Mouse (Mus musculus) layer of hippocampus, adult 8-10 months (tissue): Measurements from ENCODE around the gene Aanat. TPM values are rescaled to one million over a fixed set of nuclear protein-coding genes. Genes with fewer than 3 reads are reported as not detected.

Experiments
- DNase-seq, 2 experiments: peaks; one replicate each; pipeline ENCODE4 v3.0.0; 2022; ENCODE audit warnings: low spot score in 2 of 2
- total RNA-seq, 4 experiments: library from RNA; stranded (reverse); gene quantifications; 2 replicates each; pipeline ENCODE4 v1.2.4; 2022

Aanat gene
- 1 to 10 TPM in 3 of 4 experiments, under 1 TPM in 1; 0.57 to 3.9 (median 1.4) TPM for total RNA-seq

GRCm38 (mm10) chr11:116586310-116586709, at the start of gene Aanat:
Aanat (plus strand) TSS chr11:116586432.
- no peak for DNase-seq

- no peak for DNase-seq
These were observed 49.5 kb upstream of the Aanat start for GRCm38 (mm10) chr11:116536685-116537084.

GRCm38 (mm10) chr11:116537388-116537787, 48.8 kb upstream of the Aanat start:
- no peak for DNase-seq

DNA sequence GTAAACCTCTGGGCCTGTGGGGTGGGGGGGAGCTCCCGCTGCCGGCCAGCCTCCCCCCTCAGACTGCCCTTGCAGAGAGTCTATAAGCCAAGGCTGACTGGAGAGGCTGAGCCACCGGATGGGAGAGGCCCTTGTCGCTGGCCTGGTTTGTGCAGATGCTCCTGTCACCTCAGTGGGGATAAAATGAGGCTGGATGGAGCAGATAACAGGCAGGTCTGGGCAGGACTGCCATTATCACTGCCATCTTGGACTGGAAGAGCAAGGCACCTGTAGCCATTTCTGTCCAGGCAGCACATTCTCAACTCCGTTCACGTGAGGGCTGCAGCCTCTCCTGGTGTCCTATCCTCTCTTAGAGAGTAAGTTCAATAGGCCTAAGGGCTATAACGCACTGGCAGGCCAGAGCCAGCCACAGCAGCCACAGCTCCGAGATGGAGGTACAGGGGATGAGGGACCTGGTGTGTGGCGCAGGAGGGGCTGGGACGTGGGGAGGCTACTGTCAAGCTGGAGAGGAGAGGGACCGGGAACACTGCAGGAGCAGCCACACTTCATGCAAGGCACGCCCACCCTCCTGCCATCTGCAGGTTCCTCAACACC, 48.0 kb upstream of the Aanat start:
- no peak for DNase-seq

GRCm38 (mm10) chr11:116541183-116541582, 45.0 kb upstream of the Aanat start:
- no peak for DNase-seq

DNA sequence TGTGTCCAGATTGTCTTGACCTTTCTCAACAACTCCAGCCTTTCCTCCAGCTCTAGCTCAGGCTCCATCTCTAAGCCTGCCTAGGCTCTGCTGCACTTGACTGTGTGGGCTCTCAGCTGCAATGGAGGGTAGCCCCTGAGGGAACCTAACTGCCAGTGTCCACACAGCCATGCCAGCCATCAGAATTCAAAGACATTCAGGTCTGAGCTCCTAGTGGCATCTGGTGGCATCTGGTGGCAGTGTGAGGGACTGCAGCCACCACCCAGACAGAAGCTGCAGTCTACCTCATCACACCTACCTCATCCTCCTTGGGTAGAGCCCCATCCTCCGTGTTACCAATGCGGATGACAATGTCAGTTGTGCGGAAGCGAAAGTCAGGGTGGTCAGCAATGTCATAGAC, 43.1 kb upstream of the Aanat start:
- no peak for DNase-seq

DNA sequence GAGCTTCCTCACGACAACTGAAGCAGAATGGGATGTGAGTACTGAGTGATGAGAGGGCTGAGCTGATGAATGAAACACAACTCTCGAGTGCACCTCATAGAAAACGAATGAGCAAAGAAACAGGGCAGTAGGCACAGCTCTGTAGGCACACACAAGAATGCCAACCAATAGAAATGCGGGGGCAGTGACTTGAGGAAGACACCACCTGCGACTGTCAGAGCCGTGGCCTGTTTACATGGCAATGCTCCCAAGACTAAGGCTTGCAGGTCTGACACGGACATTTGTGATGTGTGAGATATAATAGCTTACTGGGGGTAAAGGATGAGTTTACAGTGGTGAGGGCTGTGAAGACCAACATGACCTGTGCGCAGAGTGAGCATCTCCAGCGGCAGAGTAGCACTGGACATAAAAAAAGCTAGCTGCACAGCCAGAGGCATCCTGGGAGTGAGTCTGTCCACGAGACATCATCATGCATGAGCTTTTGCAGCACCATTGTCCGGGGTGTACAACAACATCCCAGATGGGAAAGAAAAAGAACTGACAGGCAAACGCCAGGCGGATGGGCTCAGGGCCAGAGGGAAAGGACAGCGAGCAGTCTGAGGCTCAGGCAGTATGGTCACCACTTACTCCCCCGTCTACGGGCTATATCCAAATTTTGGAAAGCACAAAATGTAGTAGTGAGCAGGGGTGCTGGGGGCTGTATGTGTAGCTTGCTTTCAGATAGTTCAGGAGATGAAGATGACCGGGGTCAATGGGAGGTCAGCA, 38.8 kb upstream of the Aanat start:
- no peak for DNase-seq

GRCm38 (mm10) chr11:116548780-116549179, 37.5 kb upstream of the Aanat start:
- DNase-seq = no peak

GRCm38 (mm10) chr11:116549273-116550038, 36.8 kb upstream of the Aanat start:
- no peak for DNase-seq

DNA sequence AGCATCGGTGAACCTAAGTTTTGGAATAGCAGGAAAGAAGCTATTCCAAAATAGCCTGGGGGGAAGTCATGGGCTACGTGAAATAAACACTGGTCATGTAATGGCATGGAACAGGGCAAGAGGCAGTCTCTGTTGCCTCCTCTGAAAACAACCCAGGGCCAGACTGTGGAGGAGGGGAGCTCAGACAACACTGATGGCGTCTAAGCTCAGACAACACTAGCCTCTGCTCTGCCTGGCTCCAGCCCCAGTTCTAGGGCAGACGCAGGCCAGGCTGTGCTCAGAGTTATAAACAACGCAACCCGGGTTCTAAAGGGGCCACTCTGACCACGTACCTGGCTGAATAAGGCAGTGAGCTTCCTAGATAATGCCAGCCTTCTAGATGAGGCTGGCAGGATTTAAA, 35.5 kb upstream of the Aanat start:
- no peak for DNase-seq

DNA sequence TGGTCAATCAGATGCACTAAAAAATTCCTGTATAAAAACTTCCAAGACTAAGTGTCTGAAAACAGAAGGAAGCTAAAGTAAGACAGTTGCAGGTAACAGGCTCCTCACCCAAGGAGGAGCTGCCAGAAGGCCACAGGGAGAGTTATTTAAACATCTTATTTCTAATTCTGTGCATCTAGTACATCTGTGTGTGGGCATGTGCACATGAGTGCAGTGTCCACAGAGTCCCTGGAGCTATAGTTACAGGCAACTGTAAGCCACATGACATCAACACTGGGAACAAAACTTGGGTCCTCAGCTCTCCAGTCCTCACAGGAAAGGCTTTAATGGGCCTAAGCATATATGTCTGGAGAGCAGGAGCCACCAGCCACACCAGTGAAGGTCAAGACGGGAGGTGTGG, 34.0 kb upstream of the Aanat start:
- no peak for DNase-seq

- DNase-seq = peak in 1 of 2 experiments; percentile 36
These were observed 31.9 kb upstream of the Aanat start for GRCm38 (mm10) chr11:116554171-116554878.

DNA sequence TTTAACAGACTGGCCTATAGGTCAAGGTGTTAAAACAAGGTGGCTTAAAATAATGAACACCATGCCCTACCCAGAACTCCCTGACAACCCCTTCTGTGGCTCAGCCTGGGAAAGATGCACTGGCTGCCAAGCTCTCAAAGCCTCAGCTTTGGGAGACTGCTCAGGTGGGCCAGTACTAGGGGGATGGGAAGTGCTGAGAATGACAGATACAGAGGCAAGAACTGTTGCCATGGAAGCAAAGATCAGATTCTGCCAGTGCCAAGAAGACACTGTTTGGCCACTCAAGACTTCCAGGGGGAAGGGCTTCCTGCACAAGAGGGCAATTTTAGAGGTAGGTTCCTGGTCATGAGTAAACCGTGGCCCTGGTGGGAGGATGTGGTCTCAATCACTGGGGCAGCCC, 30.7 kb upstream of the Aanat start:
- DNase-seq = no peak

DNA sequence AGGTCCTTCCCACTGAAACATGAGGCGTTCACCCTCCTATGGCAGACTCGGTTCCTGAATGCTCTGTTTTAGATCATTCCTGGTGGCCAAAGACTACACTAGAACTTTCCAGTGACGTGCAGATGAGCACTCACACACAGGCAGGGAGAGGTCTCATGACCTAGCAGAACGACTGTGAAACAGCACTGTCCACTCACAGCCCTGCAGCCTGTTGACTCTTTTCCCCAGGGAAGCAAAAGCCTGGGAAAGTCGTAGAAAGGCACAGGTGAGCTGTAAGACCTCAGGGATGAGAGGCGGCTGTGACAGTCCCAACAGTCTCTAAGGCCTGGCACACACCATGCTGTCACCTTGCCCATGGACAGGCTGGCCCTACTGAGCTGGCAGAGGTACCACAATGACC, 29.9 kb upstream of the Aanat start:
- no peak for DNase-seq

DNA sequence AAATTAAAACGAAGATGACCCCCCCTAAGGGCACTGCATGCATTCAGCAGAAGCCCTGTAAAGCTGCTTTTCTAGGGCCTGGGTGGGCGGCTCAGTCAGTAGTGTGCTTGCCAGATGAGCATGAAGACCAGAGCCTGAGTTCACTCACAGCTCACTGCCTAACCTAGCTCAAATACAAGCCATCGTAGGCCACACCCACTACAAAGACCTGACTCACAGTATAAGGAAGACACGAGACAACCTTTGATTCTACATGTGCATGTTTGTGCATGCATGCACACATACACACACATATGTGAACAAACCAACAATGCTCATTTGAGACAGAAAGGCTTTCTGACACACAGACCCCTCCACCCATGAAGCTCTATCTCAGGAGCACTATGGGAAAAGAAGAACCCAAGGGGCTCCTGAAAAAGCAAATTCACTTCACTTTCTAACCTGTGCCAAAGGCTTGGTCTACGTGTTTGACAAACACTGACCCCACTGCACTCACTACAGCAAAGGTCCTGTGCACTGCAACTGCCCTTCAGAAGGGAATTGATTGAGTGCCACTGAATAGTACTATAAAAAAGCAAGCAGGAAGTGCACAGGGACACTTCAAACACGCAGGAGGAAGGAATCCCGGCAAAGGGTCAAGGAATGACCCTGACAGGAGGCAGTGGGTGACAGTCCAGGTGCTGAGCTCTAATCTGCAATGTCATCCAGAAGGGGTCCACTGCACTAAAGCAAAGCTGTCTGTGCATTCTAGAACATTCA, 20.8 kb upstream of the Aanat start:
- DNase-seq = no peak

DNA sequence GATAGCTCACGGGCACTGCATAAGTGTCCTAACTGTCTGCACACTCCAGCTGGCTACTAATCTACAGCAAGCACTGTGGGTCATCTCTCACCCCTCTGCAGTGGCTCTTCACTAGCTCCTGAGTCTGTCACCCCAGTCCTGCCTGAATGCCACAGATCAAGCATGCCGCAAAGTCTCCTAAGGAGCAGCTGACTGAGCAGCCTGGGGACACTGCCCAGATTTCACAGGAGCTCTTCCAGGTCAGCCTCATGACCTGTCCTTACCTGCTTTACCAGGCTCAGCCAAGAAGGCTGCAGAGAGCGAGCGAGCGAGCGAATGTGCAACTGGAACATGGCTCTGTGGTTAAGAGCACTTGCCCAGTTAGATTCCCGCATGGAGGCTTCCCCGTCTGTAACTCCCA, 18.7 kb upstream of the Aanat start:
- DNase-seq = no peak

DNA sequence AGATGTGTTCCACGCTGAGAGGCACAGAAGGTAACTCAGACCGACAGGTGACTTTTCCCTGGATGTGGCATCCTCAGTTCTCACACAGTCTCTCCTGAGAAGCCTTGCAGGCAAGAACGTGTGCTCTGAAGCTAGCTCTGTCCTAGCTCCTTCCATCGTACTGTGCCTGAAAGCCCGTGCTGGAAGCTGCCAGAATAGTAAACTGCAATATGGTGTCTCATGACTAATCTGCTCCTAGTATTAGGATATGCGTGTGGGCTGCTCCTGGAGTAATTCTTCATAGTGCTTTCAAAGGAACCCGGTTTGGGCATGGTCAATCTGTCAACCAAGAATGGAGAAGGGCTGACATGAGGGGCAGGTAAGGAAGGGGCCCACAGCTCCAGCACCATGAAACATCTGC, 15.4 kb upstream of the Aanat start:
- peak in 1 of 2 experiments; percentile 30 for DNase-seq

GRCm38 (mm10) chr11:116571767-116572679, 14.2 kb upstream of the Aanat start:
- DNase-seq = no peak

GRCm38 (mm10) chr11:116572756-116573543, 13.3 kb upstream of the Aanat start:
- peak; percentile 53 to 55 for DNase-seq
